Mouse (Mus musculus) 416B (cell line): Measurements from ENCODE around the gene Ccdc24.

ENCODE experiments used
- DNase-seq: peaks from one replicate; pipeline ENCODE4 v3.0.0; 2011; ENCODE audit warnings: low read depth

Gene Ccdc24

DNA sequence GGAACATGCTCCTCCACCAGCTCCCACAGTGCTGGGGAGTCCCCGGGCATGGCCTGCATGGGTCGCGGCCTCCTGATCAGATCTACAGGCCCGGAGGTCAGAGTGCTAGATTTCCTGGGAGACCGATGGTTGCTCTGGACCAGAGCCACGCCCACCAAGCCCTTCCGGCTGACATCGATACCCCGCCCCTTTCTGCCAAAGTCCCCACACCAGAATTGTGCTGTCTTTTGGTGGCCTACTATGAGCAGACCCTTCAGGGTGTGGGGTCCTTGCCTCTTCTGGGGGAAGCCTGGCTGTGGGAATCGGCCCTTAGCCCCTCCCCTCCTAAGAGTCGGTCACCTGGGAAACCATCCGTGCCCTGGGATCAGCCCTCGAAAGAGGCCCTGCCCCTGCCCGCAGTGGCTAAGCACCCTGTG lies at the start of gene Ccdc24:
Ccdc24 (minus strand) TSS at position 87 of the 416 bp plus-strand sequence.
- no peak for DNase-seq

DNA sequence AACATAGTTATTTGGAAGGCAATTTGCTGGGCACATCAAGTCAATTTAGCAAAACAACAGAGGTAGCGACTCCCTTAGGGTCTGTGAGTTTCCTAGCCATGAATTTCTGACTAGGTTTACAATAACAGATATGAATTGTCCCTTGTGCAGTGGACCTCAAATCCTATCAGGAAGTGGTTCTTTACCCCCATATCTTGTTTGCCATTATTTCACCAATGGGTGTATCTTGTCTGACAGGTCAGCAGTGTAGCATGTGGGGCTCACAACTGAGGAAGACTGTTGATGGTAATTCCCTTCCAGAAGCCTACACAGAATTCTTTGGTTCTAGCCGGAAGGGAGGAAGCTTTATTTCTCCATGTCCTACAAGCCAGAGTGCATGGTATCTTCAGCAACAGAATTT lies 49.0 kb upstream of the Ccdc24 start:
- DNase-seq: no peak

DNA sequence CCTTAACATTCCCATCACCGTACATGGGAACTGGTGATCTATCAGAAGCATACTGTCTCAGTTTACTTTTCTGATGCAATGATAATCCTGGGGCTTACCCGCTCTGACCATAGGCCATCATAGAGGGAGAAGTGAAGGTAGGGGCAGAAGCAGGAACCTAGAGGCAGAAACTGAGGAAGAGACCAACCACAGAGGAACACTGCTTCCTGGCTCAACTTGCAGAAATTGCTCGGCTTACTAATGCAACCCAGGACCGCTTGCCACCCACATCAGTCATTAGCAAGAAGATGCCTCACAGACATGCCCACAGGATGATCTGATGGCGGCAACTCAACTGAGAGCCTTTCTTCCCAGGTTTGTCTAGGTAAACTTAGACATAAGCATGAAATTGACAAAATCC lies 46.4 kb upstream of the Ccdc24 start:
- peak; percentile 64 for DNase-seq

DNA sequence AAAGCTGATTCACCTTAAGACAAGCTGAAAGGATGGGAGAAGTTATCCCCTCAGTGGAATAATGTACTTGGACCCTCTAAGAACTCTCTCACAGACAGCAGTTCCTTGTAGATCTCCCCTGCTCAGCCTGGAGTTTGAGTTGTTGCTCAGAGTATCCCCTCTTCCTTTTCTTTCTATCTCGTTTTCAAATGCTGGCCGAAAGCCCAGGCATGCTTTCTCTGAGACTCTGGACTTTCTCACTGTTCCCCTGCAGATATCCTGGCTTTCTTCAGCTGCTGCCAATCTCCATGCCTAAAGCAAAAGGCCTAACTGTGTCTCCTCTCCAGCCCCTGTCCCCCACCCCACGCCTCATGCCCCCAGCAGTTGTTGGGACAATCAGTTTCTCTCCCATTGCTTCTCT lies 45.9 kb upstream of the Ccdc24 start:
- no peak for DNase-seq

DNA sequence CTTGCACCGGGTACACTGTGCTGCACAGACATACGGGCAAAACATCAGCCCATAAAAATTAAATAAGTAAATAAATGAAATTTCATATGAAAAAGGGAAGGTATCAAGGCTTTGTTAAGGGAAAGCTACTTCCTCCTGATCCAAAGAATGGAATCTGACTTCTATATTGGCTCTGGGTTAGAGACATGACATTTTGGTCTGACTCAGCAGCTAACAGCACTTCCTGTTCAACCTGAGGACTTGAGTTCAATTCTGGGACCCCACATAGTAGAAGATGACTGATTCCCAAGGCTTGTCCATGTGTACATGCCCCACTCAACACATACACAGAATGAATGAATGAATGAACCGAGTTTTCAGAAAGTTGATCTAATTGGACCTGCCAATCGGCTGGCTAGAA lies 45.5 kb upstream of the Ccdc24 start:
- DNase-seq: no peak

DNA sequence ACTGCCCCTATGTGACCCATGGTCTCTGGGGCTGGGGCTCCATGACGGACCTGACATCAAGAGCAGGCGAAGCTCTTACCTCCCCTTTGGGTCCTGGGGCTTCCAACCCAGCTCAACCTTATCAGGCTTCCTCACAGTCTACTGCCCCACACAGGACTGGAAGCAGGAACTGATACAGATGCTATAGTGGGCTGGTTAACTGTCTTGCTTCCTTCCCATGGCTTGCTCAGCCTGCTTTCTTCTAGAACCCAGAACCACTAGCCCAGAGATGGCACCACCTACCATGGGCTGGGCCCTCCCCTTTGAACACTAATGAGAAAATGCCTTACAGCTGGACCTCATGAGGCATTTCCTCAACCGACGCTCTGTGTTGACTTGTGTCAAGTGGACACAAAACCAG lies 45.0 kb upstream of the Ccdc24 start:
- DNase-seq: peak; percentile 18

DNA sequence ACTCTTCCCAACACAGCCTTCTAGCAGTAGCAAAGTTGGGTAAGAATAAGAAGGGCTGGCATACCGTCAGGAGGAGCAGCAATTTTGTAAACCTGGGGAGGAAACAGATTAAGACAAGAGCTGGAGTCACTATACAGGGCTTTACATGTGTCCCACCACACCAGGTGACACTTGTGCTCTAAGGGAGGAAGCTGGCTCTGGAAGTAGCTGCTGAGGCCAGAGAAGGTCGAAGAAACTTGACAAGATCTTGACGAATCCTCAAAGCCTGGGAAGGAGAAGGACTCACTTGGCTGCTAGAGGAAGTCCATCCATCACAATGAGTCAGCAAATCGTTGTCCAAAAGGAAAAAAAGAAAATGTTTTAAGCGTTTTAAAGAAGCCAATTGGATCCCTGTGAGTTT lies 44.0 kb upstream of the Ccdc24 start:
- peak; percentile 52 for DNase-seq

DNA sequence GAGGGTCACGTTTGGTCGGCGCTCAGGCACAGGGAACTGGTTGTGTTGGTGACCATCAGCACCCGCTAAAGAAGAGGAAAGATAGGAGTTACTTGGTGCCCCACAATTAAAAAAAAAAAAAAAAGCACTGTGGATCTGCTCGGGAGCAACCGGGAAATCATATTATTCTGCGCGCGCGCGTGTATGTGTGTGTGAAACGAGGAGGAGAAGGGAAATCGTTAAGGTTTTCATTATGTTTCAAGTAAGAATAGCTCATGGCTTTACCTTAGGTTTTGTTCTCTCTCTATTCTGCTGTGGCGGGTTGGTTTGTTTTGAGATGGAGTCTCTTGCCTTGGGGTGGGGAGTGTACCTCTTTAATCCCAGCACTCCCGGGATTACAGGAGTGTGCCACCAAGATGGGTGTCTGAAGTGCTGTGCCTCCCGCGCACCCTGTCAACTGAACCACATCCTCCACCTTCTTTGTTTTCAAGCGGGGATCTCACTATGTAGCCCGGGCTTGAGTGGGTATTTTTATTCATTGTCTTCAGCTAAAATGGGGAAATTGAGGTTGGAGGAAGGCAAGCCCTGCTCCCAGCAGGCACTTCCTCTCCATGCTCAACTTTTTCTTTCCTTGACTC lies 43.2 kb upstream of the Ccdc24 start:
- DNase-seq: peak; percentile 58

DNA sequence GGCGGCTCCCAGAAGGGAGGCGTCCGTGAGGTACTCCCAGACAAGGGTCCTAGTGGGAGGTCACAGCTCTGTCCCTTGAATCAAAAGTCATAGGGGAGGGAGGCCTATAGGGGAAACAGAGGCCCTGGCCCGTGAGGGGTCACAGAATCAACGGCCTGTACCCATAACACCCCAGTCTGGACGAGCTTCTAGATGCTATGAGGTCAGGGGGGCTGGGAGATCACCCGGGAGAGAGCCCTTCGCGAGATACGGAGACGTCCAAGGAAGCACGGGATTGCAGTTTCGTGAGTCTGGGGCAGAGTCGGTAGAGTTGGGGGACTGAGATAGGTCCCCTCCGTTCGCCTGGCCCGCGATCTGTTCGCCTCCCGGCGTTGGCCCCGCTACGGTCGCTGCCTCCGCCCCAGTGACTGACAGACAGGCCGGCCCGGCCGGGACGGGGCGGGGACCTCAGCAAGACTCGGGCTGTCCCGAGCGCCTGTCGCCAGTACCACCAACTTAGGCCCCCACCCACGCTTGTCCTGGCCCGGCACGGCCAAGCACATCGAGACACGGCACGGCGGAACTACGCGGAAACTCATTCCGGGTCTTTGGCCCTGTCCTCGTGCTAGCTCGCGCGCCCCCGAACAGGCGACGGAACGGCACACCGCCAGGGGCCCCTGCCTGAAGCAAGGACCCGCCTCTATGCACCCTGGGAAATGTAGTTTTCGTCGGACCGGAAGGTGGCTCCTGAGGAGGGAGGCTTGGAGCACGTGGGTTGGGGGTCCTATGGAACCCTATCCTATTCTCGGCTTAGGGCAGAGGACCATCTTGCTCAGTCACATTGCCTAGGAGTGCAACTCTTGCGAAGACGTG lies 42.5 kb upstream of the Ccdc24 start, which contains the start of gene Ipo13:
Ipo13 (minus strand) TSS at position 409 of the 852 bp plus-strand sequence.
- peak; percentile 95 for DNase-seq

DNA sequence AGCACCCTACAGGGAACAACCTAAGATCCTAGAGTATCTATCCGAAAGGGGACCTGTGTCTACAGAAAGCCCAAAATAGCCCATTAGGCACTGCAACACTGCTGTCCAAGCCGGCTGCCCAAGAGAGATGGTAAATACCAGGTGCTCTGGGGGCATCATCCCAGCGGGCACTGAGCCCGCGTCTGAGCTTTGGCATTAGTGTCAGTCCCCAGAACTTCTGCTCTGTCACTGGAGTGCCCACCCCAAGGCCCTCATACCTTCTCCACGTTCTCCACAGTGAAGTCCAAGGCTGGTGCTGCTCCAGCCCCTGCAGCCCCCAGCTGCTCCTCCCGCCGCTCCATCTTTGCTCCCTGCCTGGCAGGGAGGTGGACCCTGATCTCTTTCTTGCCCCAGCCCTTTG lies 41.7 kb upstream of the Ccdc24 start:
- no peak for DNase-seq

DNA sequence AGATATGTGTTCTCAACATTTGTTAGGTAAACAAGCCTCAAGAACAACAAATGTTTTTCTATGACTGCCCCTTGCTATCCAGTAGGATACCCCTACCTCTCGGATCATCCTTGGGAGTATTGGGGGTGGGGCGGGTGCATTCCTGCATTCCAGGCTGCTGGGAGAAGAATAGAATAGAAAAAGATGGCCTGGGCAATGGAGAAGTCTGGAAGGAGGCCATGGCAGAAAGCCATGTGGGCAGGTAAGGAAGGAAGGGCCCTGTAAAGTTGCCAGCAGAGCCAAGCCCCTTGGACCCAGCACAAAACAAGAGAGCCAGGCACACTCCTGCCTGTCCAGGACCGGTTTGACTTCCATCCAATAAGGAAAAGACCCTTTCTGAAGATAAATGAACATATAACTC lies 41.1 kb upstream of the Ccdc24 start:
- no peak for DNase-seq

DNA sequence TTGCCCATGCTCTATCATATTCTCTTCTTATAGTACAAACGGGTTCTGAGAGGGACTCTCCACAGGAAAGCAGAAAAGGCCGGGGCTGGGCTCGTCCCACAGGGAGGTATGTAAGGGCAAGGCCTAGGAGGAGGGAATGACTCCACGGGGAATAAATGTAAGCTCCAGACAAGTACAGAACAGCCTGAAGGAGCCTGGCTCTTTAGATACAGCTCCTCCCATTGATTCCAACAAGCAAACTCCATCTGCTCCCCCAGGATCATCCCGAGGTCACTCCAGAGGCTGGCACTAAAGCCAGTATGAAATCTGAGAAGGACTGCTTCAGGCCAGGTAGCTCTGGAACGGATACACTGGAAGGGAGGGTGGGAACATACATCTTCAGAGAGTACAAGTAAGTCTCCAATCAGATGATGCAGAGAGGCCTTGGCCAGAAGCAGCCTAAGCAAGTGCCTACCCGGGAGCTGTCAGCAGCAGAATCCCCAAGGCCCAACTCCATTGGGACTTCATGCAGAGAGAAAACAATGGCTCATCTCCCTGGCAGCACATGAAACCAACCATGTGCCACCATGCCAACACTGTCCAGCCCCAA lies 40.4 kb upstream of the Ccdc24 start:
- DNase-seq: no peak

DNA sequence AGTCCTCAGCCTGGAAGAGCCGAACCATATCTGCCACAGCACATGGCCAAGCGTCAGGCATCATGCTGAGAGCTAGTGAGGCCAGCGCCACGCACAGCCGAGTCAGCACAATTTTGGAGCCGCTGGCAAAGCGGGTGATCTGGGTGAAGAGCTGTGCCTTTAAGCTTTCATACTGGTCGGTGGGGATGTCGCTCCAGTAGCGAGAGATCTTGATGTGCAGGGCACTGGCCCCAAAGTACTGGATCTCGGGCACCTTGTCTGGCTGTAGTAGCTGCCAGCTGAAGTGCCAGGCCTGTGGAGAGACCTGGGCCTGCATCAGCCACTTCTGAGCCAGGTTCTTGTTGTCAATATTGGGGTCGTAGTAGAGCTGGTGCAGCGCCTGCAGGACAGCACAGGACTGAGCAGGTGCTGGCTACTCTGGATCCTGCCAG lies 39.8 kb upstream of the Ccdc24 start:
- no peak for DNase-seq

DNA sequence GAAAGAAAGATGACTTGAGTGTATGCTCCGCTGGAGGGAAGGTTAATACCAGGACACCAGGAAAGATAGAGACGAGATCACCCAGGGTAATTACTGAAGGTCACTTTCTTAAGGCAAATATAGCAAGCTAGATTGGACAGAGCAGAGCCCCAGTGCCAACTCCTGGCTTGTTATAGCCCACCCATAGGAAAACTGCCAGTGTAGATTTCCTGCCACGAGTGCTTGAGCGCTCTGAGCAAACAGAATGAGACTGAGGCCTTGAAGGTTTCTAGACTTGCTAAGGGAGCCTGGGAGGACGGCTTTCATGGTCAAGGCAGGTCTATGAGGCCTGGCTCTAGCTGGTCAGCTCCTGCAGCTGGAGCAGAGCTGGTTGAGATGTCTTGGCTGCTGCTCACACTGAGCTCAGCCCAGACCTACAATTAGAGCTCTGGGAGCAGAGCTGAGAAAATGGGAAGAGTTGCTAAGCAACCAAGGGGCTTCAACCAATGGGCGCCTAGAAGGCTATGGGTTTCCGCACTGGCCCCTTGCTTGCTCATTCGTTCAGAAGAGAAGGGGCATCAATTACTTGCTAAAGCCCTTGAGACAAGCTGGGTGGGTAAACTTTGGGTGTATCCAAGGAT lies 36.6 kb upstream of the Ccdc24 start:
- no peak for DNase-seq

DNA sequence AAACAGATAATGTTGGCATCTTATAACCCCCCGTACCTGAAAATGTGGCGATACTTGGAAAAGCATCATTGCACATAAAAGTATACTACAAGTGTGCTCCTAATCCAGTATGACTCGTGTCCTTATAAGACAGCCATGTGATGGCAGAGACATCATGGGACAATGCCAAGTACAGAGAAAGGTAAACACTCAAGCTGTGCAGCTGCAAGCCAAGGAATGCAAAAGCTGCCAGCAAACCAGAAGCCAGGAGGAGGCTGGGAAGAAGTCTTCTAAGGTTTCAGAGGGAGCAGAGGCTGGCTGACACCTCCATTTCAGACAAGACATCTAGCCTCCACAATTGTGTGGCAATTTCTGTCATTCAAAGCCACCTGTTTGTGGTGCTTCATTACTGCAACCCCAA lies 33.8 kb upstream of the Ccdc24 start:
- no peak for DNase-seq

DNA sequence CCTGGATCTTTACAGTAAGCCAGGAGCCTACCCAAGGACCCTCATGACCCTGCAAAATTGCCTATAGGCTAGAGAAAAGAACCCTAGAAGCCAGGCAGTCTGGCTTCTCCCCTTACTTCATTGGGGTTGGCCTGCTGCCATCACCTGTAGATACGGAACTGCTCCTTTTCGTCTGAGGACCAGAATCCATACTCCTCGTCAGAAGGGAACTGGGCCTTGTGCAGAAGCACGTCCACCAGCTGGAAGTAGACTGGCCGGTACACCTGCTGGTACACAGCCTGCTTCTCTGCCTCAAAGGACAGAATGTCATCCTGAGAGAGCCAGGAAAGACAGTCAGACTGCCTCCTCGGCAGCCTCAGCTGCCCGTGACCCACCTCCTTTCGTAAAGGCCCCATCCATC lies 32.4 kb upstream of the Ccdc24 start:
- DNase-seq: no peak

DNA sequence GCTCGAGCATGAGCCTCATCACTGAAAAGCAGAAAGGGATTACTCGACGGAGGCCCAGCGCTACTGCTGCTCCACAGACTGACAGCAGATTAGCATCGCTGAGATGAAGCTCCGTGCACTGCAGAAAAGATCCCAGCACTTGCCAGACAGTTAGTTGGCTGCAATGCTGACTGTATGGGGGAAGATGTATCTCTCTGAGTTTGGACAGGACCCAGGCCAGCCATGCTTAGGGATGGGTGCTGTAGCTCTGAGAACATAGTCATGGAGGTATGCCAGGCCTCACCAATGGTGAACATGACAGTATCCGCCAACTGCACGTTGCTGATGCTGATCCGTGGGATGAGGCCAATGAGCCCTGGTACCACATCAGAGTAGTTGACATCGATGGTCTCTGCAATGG lies 31.7 kb upstream of the Ccdc24 start:
- DNase-seq: no peak

DNA sequence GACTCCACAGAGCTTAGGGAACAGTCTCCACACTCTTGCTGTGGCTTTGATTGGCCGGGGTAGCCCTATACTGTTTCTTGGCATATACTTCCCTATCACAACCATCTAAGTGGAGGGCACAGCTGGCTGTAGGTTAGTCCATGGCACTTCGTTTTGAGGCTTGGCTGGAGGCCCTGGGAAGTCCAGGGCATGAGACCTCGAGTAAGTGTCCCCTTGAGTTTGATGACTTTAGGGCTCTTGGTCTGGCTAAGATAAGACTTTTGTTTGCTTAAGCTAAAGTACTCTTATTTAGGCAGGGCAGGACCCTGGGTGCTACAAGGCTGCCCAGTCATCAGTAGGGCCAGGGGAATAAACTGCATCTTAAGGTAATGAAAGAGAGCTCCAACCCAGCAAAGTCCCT lies 25.8 kb upstream of the Ccdc24 start:
- DNase-seq: no peak

DNA sequence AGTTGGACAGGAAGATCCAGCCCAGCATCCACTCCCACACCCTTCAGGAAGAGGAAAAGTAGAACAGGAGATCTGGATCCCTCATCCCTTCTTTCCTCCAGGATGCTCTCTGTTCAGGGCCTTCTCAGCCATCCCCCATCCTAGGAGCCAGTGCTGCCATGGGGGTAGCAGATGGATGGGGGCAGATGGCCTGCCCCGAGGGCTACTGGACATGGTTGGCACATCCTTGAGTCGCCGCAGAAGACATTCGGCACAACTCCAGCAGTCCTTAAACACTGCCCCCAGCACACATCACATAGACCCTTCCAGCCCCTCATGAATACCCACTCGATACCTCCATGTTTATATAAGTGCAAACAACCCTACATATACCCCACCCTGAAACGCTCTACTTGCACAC lies 23.7 kb upstream of the Ccdc24 start:
- DNase-seq: no peak

DNA sequence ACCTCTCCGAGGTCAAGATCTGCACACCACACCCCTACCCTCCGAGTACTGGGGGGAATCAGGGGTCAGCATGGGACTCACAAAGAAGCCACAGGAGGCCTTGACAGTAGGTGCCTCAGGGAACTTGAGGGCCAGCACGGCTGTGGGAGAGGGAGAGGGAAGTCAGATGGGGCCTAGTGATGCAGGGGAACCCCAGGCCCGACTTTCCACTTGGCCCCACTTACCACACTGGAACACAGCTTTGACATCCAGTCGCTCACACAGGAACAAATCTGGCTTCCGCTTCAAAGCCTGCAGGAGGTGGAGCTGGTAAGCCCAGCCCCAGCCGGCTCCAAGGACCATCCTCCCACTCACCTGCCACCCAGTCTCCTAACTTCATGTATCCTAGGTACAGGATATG lies 23.0 kb upstream of the Ccdc24 start:
- DNase-seq: no peak

DNA sequence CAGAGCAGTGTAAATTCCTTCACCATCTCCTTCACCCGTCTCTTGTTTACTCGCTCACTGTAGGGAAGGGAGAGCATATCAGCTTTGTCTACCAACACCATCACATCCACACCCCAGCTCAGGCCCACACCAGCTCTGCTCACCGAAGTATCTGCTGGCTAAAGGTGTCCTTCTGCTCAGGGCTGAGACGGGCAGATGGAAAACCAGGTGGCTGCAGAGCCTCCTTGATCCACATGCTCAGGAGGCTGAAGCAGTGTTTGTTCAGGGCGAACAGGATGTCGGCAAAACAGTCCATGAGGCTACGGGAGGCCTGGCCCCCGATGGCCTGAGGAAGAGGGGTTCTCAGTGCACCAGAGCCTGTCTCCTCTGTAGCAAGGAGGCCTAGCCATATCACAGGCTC lies 22.2 kb upstream of the Ccdc24 start:
- DNase-seq: no peak

DNA sequence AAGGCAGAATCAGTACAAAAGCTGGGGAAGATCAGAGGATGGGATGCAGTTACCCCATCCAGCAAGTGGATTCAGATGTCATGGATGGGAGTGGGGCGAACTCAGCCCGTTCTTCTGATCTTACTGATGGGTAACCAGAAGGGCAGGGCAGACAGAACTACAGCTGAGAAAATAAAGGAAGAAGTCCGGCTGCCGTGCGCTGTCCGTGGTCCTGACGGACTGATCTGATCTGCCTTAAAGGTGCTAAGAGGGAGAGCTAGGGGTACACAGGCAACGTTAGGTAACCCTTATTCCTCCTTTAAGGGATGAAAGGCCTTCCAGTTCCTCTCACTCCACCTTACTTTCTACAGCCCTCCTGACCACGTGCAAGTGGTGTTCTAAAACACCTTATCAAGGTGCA lies 21.0 kb upstream of the Ccdc24 start:
- DNase-seq: peak; percentile 64

DNA sequence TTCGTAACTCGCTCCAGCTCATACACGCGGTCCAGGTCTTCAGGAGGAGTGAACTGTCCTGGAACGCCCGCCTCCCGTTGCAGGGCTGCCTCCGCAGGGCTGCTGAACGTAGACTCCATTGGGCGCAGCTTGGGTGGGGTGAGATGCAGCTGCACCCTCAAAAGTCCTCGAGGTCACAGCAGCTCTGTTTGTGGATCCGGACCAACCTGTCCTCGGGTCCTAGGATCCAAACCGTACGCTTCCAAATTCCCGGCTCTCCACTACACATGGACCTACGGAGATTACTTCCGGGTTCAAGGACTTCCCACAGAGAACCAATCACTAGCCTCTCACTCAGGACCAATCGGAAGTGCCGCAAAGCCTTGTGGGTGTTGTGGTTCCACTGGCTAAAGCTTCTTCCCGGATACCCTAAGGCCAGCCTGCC lies 19.4 kb upstream of the Ccdc24 start, which contains the start of gene Dph2:
Dph2 (minus strand) TSS at position 295 of the 424 bp plus-strand sequence.
- peak; percentile 94 for DNase-seq
